Mouse (Mus musculus) lung, postnatal 0 days (tissue): ENCODE data around the gene Top2a.
A peak's percentile ranks its signal among the peaks of the same experiment; 100 is the strongest.

Source experiments
- CTCF ChIP-seq: IDR thresholded peaks from 2 replicates; pipeline ENCODE4 v1.5.1; 2016; ENCODE audit warnings: antibody characterized with exemption, mild to moderate bottlenecking
- EP300 ChIP-seq: IDR thresholded peaks from 2 replicates; pipeline ENCODE4 v1.6.1; 2016; ENCODE audit warnings: antibody characterized with exemption, mild to moderate bottlenecking, control low read depth

- TF ChIP-seq CTCF (no peak), EP300 (0 out of 2 replicates have a peak, but pooled peaks have one; percentile 22)
Measured at GRCm38 (mm10) chr11:98954801-98955706, 68.9 kb downstream of the Top2a start.
